Mouse (Mus musculus) testis, postnatal 10 days (tissue): ENCODE data around the gene Dkkl1.
A peak's percentile ranks its signal among the peaks of the same experiment; 100 is the strongest.
"Not testable (repeated sequence)": the region's sequence is repeated elsewhere in the genome, so short reads cannot be mapped to it uniquely, and the experiment has no call there.

Experiments
- DNase-seq: peaks from one replicate; pipeline ENCODE4 v3.0.0; 2021; ENCODE audit warnings: low spot score

Dkkl1 gene

GRCm38 (mm10) chr7:45193406-45193805 lies 18.5 kb downstream of the Dkkl1 start:
- DNase-seq, result no peak

GRCm38 (mm10) chr7:45192585-45193310 lies 19.2 kb downstream of the Dkkl1 start:
- DNase-seq, result no peak

GRCm38 (mm10) chr7:45191803-45192363 lies 20.1 kb downstream of the Dkkl1 start:
- no peak for DNase-seq

- DNase-seq, result no peak
Measured at GRCm38 (mm10) chr7:45191161-45191560, 20.8 kb downstream of the Dkkl1 start.

GRCm38 (mm10) chr7:45190186-45190585 lies 21.8 kb downstream of the Dkkl1 start:
- DNase-seq, result no peak

GRCm38 (mm10) chr7:45189600-45189999 lies 22.3 kb downstream of the Dkkl1 start:
- DNase-seq, result no peak

GRCm38 (mm10) chr7:45185921-45186320 lies 26.0 kb downstream of the Dkkl1 start:
- no peak for DNase-seq

- no peak for DNase-seq
Measured at GRCm38 (mm10) chr7:45183672-45184071, 28.3 kb downstream of the Dkkl1 start.

GRCm38 (mm10) chr7:45182606-45183005 lies 29.3 kb downstream of the Dkkl1 start:
- DNase-seq, result no peak

GRCm38 (mm10) chr7:45182199-45182601 lies 29.7 kb downstream of the Dkkl1 start:
- peak; percentile 83 for DNase-seq

- peak; percentile 64 for DNase-seq
Measured at GRCm38 (mm10) chr7:45181540-45181939, 30.4 kb downstream of the Dkkl1 start.

- no peak for DNase-seq
Measured at GRCm38 (mm10) chr7:45180896-45181477, 31.0 kb downstream of the Dkkl1 start, which contains the start of gene Pth2. TSS of gene Pth2 (plus strand) at chr7:45180995.

- no peak for DNase-seq
Measured at GRCm38 (mm10) chr7:45179469-45179868, 32.5 kb downstream of the Dkkl1 start, which contains the start of gene Gfy. TSS of gene Gfy (minus strand) at chr7:45179569.

- peak; percentile 63 for DNase-seq
Measured at GRCm38 (mm10) chr7:45178550-45178949, 33.4 kb downstream of the Dkkl1 start.

GRCm38 (mm10) chr7:45176356-45176755 lies 35.6 kb downstream of the Dkkl1 start:
- no peak for DNase-seq

- no peak for DNase-seq
Measured at GRCm38 (mm10) chr7:45175929-45176328, 36.0 kb downstream of the Dkkl1 start.

GRCm38 (mm10) chr7:45175398-45175797 lies 36.5 kb downstream of the Dkkl1 start:
- no peak for DNase-seq

GRCm38 (mm10) chr7:45174567-45175280 lies 37.2 kb downstream of the Dkkl1 start:
- no peak for DNase-seq

- not testable (repeated sequence) for DNase-seq
Measured at GRCm38 (mm10) chr7:45173772-45174171, 38.2 kb downstream of the Dkkl1 start.

GRCm38 (mm10) chr7:45172974-45173373 lies 39.0 kb downstream of the Dkkl1 start:
- DNase-seq, result peak; percentile 66

GRCm38 (mm10) chr7:45169495-45169894 lies 42.5 kb downstream of the Dkkl1 start:
- DNase-seq, result no peak

- no peak for DNase-seq
Measured at GRCm38 (mm10) chr7:45168656-45169055, 43.3 kb downstream of the Dkkl1 start.
